Mouse (Mus musculus) C2C12 (cell line): ENCODE data around the gene Socs7.

Experiments used
- CEBPB ChIP-seq: IDR thresholded peaks from one replicate; pipeline ENCODE4 v1.6.1; 2011; ENCODE audit warnings: low read depth, mild to moderate bottlenecking, control low read depth, moderate library complexity
- CTCF ChIP-seq: IDR thresholded peaks from one replicate; pipeline ENCODE4 v1.5.1; 2011; ENCODE audit not compliant: control insufficient read depth, insufficient read depth, insufficient read length
- MAX ChIP-seq: IDR thresholded peaks from one replicate; pipeline ENCODE4 v1.6.1; 2011; ENCODE audit warnings: mild to moderate bottlenecking, control low read depth
- USF1 ChIP-seq: IDR thresholded peaks from one replicate; pipeline ENCODE4 v1.6.1; 2011; ENCODE audit warnings: low read depth, mild to moderate bottlenecking, control low read depth, moderate library complexity

DNA sequence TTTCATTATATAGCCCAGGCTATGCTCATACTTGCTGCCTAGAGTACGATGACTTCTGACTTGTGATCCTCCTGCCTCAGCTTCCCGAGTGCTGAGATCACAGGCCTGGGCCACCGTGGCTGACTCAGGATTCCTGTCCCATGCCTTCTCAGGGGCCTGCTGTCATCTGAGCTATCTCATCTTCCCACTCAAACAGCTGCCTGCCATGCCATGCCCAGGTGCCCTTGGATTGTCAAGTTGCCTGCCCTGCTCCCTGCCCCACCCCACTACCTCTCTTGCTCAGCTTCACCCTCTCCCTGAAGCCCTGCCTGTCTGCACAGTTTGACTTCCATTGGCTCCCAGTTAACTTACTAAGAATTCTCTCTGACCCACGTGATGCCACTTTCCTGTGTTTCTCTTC lies 48.6 kb downstream of the Socs7 start:
- TF ChIP-seq CTCF (no peak), USF1 (no peak), CEBPB (no peak), MAX (no peak)
